ENCODE assay signal across 8 mouse cellular contexts in genomic region chr3:9347446-9347860, GRCm38 (mm10).
DNase-seq lines count a peak whose midpoint lies in the region; ATAC-seq lines count a peak whose summit lies in the region.

No protein-coding gene starts in this region.

- H3K4me3 ChIP-seq in forebrain, embryonic 12.5 days (replicated peaks), result peak overlapping the region; percentile 53
- H3K4me3 ChIP-seq in hindbrain, embryonic 13.5 days, result peak overlapping the region; percentile 56
- H3K4me3 ChIP-seq in lung, embryonic 16.5 days (ENCODE audit: low read length), result peak overlapping the region; percentile 66

- no peak overlapping the region; the same call in 1 of the 2 replicates for H3K27ac ChIP-seq in forebrain, embryonic 12.5 days
- peak overlapping the region; percentile 8; the same call in 1 of the 2 replicates for H3K27ac ChIP-seq in hindbrain, embryonic 13.5 days
- H3K27ac ChIP-seq in lung, embryonic 16.5 days (ENCODE audit: low read length), result no peak overlapping the region

- H3K9me3 ChIP-seq in forebrain, embryonic 12.5 days, result no peaks in the 10 kb centered on the region
- no peaks in the 10 kb centered on the region for H3K9me3 ChIP-seq in hindbrain, embryonic 13.5 days
- no peaks in the 10 kb centered on the region for H3K9me3 ChIP-seq in lung, embryonic 16.5 days (ENCODE audit: control insufficient read depth, low read length)

- H3K36me3 ChIP-seq in forebrain, embryonic 12.5 days (replicated peaks), result no peaks in the 10 kb centered on the region
- no peaks in the 10 kb centered on the region for H3K36me3 ChIP-seq in hindbrain, embryonic 13.5 days
- H3K36me3 ChIP-seq in lung, embryonic 16.5 days (ENCODE audit: control insufficient read depth, insufficient read depth, low read length), result no peaks in the 10 kb centered on the region

- peaks cover 20% of the 10 kb centered on the region for H3K4me1 ChIP-seq in forebrain, embryonic 12.5 days
- H3K4me1 ChIP-seq in hindbrain, embryonic 13.5 days (replicated peaks), result peaks cover 27% of the 10 kb centered on the region
- peaks cover 13% of the 10 kb centered on the region for H3K4me1 ChIP-seq in lung, embryonic 16.5 days (replicated peaks; ENCODE audit: control insufficient read depth, insufficient read depth, low read length)

- H3K27me3 ChIP-seq in forebrain, embryonic 12.5 days, result peaks cover 46% of the 10 kb centered on the region
- peaks cover 36% of the 10 kb centered on the region for H3K27me3 ChIP-seq in hindbrain, embryonic 13.5 days
- H3K27me3 ChIP-seq in lung, embryonic 16.5 days (ENCODE audit: control insufficient read depth, insufficient read depth, low read depth, low read length), result no peaks in the 10 kb centered on the region; the same call in 1 of the 2 replicates

- peak overlapping the region; percentile 57 for H3K9ac ChIP-seq in forebrain, embryonic 12.5 days
- H3K9ac ChIP-seq in hindbrain, embryonic 13.5 days, result peak overlapping the region; percentile 80
- H3K9ac ChIP-seq in lung, embryonic 16.5 days (ENCODE audit: low read length), result peak overlapping the region; percentile 72

- peak; percentile 66 to 71 for DNase-seq in cerebellum, postnatal 10 days
- DNase-seq in cerebellum, adult 9-10 months, result no peak
- peak; percentile 49 to 85 for DNase-seq in adrenal gland, adult (ENCODE audit: inconsistent age in 2 of 2, low spot score in 1 of 2)
- peak; percentile 84 for DNase-seq in retina, postnatal 1 day

- ATAC-seq in forebrain, embryonic 12.5 days (ENCODE audit: low FRiP score), result peak; percentile 70
- ATAC-seq in hindbrain, embryonic 13.5 days (ENCODE audit: low FRiP score), result peak; percentile 81
- ATAC-seq in lung, embryonic 16.5 days (ENCODE audit: low read depth), result peak; percentile 88
- no peak for ATAC-seq in inflammation-experienced regulatory T-cells, adult 6 months

- WGBS in forebrain, embryonic 12.5 days, result 4% methylated on average over 15 of the region's 15 CpGs
- 2% methylated on average over 15 of the region's 15 CpGs for WGBS in hindbrain, embryonic 13.5 days
- WGBS in lung, embryonic 16.5 days, result 6% methylated on average over 15 of the region's 15 CpGs

- H3K4me2 ChIP-seq in forebrain, embryonic 12.5 days, result peak overlapping the region; percentile 94
- peak overlapping the region; percentile 97 for H3K4me2 ChIP-seq in hindbrain, embryonic 13.5 days
- peak overlapping the region; percentile 97 for H3K4me2 ChIP-seq in lung, embryonic 16.5 days (ENCODE audit: low read depth, low read length)
